Mouse (Mus musculus) lung, postnatal 4 days (tissue): ENCODE data around the gene Vmn1r214.

ENCODE experiments used
- DNase-seq, 2 experiments: peaks; one replicate each; pipeline ENCODE4 v3.0.0; 2021

The Vmn1r214 gene

DNA sequence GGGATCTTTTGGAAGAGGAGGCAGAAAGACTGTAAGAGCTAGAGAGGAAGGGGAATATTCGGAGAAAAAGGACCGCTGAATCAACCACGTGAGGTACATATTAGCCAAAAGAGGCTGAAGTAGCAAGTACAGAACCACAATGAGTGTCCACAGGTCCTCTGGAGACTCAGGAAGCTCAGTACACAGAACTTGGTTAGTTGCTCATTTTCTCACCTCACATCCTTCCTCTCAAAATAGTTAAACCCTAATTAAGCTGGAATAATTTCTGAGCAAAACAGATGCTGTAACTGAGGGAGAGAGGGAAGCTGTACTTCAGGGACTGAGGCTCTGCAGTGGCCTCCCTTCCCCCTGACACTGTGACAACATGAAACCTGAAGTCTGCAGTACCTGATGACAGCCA lies at the start of gene Vmn1r214:
TSS of gene Vmn1r214 (plus strand) at position 301 of the 400 bp plus-strand sequence.
- no peak for DNase-seq

DNA sequence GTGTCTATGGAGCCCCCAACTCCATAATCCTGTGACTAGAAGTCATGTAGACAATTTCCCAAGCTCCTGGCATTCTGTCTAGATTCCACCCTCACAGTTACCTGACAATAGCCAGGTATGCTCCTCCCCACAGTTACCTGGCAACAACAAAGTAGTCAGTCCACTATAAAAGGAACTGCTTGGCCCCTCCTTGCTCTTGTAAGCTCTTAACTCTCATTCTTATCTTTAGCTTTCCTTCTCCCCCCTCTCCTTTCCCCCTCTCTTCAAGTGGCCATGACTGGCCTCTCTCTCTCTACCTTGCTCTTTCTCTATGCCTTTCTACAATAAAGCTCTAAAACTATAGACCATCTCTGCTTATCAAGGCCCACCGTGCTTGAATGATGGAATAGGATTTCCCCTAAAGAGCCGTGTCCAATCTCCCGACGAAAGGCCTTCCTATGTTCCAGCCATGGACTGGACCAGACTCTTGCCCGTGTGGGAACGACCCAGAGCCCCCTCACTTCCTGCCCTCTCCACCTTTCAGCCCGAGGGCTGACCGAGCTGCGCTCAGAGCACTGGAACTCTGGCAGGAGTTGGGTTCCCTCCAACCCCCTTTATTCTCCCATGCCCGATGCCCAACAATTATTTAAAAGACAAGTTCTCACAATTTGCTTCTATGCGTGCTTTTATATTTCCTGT lies 39.9 kb upstream of the Vmn1r214 start:
- DNase-seq = no peak

DNA sequence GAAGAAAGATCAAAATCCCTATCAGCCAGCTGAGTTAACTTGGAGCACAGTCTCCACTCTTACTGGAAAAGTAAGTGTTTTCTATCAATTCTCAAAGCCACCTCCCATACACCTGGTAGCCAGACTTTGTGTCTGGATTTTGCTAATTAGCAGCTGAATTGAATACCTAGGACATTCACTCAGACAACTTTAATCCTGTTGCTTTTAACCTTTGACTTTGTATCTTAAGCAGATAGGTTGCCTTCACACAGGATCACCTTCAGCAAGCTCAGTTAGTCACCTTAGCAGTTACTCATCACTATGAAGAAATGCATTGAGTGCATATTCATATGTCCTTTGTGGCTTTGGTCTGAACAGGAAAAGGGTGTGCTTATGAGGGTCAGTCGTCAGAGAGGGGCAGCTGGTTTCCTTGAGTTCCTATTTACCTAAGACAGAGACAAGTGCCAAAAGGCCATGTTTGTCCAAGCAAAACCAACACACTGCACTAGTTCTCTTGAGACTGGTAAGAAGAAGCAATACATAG lies 38.0 kb upstream of the Vmn1r214 start:
- no peak for DNase-seq

DNA sequence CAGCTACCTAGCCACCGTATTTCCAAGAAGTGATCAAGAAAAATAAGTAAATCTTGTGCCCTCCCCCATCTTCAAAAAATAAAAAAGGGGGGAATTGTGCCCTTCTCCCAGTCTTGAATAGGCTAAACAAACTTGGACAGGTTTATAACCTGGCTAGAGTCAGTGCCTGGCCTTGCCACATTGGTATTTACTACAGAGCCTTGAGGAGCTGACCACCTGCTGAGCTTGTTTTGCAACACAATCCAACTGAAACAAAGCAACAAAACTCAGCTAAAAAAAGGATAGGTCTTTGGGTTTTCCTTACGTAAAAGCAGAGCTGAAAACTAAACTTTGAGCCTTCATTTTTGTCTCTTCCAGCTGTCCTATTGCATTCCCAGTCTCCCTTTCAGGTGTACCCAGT lies 37.5 kb upstream of the Vmn1r214 start:
- no peak for DNase-seq

DNA sequence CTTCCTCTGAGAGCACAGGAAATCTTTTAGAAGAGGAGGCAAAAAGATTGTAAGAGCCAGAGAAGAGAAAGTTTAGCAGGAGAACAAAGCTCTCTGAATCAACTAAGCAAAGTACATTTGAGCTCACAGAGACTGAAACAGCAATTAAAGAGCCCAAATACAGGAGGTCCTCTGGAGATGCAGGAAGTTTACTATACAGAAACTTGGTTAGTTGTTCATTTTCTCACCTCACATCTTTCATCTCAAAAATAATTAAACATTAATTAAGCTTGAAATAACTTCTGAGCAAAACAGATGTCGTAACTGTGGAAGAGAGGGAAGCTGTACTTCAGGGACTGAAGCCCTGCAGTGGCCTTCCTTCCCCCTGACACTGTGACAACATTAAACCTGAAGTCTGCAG lies 22.9 kb upstream of the Vmn1r214 start, which contains the start of gene Vmn1r213:
TSS of gene Vmn1r213 (plus strand) at position 301 of the 400 bp plus-strand sequence.
- no peak for DNase-seq

DNA sequence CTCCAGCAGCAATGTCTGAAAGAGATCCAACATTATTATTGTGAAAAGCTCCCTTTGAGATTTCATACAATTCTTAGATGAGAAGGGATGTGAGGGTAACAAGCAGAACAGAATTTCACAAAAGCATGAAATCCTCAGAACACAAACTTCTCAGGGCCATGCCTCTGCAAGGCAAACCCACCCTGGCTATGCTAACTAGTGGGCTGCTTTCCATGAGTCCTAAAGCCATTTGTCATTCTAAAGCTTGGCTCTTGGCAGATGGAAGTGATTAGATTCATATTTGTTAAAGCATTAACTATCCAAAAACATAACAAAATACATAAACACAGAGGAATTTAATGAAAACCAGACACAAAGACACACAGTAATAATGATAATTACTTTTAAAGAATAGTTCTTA lies 12.1 kb upstream of the Vmn1r214 start:
- no peak for DNase-seq

DNA sequence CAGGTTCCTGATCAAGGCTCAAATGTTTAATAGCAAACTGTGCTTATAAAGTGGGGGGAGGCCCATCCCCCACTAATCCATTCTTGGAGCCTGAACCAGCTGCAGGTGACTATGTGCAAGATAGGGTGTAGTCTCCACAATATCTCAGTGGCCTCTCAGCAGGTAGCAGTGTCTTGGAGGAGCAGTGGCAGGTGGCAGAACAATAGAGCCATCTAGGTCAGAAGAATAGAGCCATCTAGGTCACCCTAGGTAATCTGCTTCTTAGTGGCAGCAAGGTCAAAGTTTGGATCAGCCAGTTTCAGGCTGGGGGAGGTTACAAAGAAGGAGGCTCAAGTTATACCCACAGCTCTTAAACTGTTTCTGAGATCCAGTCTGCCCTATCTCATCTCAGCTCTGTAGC lies 5.4 kb upstream of the Vmn1r214 start:
- DNase-seq = no peak

DNA sequence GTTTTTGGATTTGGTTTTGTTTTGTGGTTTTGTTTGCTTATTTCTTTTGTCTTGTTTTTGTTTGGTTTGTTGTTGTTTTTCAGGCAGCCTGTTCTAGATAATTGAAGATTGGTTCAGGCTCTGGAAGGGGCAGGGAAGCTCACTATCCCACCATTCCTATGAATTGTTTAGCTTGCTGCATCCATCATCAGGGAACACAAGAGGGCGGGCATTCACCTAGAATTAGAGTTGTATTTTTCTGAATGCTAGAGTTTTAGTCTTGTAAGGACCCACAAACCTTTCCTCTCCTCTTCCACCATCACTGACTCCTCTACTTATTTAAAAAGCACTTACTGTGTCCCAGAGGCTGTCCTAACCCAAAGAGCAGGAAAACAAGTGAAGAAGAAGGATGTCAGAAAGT lies 27.6 kb downstream of the Vmn1r214 start:
- DNase-seq = no peak

DNA sequence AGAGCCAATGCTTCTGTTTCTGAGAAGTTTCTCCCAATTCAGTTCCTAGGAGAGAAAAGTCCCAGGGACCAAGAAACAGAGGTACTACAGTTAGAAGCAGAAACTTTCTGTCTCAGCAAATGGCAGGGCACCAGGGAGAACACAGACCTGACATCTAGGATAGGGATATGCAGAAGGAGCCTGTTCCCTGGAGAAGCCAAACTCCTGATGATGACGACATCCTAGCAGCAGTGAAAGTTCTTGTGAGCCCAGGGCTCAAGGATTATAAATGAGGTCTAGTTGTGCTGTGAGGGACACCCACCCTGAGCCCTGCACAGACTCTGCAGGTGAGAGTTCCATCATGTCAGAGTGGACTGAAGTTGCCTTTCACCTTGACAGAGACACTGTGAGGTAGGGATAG lies 37.5 kb downstream of the Vmn1r214 start, which contains the start of gene Vmn1r215:
TSS of gene Vmn1r215 (plus strand) at position 301 of the 400 bp plus-strand sequence.
- no peak for DNase-seq

DNA sequence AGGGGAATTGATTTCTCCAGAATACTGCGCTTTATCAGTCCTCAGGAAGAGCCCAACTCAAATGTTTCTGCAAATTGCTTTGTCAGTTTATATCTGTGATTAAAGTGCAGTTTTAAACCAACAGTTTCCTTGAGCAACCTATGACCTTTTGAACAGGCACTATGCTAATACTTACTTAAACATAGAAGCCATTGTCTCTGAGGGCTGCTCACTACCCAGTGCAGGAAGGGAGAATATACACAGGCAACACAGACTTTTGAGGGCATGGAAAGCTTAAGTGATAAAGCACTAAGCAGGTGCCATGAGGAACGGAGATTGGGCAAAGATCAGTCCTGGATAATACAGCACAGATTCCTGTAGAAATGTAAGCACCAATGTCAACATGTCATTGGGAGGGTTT lies 39.1 kb downstream of the Vmn1r214 start:
- no peak for DNase-seq
